Mouse (Mus musculus): Measurements from ENCODE around the gene Notch3.
"Not testable (repeated sequence)": the region's sequence is repeated elsewhere in the genome, so short reads cannot be mapped to it uniquely, and the experiment has no call there.

The Notch3 gene

DNA sequence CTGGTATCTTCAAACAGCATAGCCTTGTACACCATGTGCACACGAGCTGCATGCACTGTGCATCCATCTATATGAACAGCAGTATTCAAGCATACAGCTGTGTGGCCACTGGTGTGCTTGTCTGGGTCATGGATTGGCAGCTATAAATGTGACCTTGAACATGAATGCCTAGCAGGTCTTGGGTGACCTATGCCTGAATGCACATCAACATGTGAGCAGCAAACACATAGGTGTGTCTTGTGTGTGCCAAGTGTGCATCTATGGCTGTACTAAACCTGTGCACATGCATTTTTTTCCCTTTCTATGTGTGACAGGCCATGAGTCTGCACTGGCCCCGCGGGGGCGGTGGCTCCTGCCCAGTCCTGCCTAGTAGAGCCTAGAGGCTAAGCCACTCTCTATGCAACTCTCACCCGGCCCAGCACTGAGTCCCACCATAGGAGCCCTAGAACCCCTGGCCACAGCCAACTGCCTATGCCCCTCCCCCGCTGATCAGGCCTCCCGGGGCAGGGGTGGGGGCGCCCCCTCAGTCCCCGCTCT, 1.3 kb downstream of the Notch3 start:
- no peak for DNase-seq

DNA sequence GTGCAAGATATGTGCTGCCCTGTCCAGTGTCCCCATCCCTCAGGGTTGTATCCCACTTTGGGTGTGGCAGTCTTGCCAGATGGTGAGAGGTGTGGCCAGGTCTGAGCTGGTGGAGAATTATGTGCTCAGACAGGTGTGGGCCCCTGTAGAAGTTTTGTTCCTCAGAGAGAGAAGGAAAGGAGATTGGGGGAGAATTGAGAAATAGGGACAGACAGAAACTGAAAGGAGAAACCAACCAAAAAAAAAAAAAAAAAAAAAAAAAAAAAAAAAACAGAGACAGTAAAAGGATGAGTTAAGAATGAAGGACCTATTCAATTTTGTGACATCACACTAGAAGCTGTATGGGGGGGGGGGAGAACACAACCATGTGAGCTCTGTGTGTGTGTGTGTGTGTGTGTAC, 1.9 kb downstream of the Notch3 start:
- no peak for DNase-seq

DNA sequence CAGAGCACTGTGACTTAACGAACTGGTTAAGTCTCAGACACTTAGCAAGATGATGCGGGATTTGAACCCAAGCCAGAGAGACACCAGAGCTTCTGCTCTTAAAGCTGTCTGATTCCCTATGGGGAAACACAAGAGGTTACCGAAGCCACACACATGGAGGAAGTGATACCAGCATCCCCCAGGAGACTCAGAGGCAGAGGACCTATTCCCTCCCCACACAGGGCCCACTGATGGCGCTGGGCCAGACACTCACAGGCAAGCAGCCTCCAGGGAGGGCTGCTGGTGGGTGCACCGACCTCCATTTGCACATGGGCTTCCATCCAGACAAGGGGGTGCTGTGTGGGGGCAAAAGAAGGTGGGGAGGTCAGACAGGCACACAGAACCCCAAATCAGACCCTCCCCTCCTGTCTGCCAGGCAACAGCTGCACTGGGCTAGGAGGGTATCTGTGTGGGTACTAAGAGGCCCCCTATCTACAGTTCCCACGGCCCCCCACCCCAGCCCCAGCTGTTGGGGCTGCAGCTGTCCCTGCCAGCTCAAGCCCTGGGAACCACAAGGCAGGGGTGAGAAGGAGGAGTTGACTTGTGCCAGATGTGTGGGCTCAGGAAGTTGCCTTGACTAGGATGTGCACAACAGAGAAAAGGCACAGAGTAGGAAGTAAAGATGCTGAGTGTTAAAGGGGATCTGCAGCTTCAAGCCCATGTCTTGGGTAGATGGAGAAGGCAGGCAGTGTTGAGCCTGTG, 2.6 kb downstream of the Notch3 start:
- peak; percentile 37 to 53 for DNase-seq

DNA sequence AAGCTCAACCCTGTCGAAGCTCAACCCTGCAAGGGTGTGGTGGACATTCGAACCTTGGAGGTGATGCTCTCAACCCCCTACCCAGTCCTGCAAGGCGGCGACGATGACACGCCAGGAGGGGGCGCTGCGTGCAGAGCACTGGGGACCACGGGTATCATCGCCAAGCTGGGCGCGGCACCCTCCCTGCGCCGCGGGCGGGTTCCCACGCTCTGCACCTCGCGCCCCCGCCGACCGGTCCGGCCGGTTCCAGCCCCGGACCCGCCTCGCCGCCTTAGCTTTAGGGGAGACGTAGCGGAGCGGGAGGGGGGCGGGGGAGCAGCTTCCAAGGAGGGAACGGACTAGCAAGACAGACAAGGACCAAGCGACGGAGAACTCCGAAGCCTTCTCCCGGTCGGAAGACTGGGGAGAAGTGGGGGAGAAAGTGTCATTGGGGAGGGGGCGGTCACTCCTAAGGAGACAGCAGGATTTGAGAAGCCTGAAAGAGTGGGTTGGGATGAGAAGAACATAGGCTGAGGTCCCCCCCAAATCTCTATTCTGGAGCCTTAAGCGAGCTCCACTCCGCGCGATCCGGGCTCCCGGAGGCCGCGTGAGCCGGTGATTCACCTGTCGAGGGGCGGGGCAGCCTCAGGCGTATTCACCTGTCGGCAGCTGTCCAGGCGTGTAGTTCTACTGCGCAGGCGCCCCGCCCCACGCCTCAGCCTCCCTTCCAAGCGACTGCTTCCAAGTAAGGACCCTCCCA, 4.4 kb downstream of the Notch3 start:
- DNase-seq, result peak; percentile 26 to 56

DNA sequence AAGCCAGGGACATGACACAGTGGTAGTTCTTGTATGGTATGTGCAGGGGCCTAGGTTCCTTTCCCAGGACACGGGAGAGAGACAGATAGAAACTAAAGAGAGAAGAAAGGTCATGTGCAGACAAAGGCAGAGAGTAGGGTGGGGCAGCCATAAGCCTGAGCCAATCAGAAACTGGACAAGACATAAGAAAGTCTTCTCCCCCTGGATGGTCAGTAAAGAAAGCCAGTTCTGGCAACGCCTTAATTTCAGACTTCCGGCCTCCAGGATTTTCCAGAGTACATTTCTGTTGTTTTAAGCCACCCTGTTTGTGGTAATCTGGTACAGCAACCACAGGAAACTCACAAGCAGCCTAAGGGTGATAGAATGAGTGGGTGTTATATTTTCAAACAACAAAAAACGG, 5.8 kb downstream of the Notch3 start:
- no peak for DNase-seq

DNA sequence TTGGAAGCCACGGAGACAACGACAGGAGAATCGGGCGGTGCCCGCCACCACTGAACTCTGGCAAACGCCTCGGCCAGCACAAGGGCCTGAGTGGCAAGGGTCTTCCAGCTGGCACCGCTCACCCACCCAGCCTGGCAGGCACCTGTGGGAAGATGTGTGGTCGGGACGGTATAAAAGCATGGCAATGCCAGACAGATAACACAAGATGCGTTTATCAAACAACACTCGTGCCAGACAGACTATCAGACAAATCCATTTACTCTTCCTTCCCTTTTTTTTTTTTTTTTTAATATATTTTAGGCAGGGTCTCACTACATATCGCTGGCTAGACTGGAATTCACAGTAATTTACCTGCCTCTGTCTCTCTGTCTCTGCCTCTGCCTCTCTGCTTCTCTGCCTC, 7.8 kb downstream of the Notch3 start:
- no peak for DNase-seq

DNA sequence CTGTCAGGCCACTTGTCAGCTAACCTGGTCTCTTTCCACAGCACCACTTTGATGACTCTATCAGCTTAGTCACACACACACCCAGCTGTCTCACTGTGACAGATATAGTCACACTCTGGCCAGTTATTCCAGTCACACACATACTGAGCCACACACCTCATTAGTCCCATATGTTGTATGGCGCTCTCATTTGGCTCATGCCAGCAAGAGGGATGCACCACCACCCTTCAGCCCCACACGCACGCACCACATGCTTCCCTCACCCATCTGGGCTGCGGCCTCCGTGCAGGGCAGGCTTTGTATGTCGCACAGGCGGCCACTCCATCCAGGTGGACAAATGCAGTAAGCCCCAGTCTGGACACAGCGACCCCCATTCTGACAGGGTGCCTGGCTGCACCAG, 19.9 kb downstream of the Notch3 start:
- DNase-seq, result no peak

DNA sequence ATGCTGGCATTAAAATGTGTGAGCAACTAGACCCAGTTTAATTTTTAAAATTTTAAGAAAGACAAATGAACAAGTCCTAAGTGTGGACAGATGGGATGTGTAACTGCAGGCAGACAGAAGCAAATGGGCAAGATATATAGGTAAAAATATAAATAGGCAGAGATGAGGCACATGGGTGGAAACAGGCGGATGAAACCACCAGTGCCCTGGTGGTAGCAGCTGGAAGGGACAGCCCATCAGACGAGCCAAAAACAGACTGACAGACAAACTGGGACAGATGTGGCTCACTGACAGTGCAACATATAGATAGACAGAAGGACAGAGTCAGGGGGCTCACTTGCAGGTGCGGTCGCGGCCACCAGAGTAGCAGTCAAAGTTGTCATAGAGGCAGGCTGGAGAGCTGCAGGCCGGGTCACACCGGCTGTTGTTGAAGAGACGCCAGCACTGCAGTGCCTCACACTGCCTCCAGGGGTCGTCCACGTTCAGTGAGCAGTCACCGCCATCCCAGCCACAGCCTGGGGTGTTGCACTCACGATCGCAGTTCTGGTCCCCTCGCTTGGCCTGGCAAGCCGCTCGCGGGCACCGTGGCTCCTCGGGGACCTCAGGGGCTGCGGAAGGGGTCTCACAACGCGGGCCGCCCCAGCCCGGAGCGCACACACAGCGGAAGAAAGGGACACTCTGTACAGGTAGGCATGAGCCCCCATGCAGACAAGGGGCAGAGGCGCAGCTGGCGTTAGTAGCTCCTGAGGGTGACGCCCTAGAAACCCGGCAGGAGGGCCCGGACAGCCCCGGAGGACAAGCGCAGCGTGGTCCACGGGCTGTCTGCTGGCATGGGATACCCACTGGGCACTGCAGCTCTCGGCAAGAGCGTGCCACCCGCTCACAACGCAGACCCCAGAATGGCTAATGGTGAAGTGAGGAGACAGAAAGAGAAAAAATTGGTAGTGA, 23.5 kb downstream of the Notch3 start:
- peak; percentile 57 to 81 for DNase-seq

DNA sequence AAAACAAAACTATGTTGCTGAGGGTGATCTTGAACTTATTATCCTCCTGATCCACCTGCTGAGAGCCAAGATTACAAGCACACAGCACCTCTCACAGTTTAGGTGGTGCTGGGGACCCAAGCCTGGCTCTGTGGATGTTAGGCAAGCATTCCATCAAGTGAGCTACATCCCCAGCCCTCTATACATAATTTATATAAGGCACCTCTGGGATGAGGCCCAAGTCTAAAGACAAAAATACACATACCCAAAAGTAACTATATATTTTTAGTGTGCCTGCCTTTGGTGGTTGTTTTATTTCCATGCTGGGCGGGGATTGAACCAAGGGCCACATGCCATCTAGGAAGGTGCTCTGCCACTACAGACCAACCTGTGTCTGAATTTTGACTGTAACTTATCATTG, 24.4 kb downstream of the Notch3 start:
- DNase-seq, result no peak

DNA sequence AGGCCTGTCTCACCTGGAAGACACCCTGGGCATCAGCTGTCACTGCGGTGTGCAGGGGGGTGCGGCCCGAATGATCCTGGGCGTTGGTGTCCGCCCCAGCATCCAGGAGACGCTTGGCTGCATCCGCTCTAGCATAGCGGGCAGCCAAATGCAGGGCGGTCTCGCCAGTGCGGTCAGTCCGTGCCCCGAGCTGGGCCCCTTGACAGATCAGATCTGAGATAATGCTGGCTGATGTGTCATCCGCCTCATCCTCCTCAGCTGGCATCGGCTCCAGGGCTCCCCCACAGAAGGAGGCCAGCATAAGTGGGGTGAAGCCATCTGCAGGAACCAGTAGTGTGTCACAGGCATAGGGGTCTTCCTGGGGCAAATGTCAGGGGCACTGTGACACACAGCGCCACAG, 33.3 kb downstream of the Notch3 start:
- no peak for DNase-seq

DNA sequence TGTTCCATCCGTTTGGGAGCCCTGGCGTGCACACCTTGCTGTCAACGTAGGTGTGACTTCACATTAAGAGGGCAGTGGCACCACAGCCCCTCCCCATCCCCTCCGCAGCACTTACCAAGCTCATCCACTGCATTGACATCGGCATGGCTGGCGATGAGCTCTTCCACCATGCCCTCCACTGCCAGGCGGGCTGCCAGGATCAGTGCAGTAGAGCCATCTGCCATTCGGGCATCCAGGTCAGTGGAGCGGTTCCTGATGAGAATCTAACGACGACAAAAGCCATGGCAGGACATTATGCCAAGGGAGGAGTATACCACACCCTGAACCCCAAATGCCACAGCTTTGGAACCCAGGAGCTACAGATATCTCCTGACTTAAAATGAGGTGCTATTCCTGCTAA, 34.6 kb downstream of the Notch3 start:
- DNase-seq, result no peak

DNA sequence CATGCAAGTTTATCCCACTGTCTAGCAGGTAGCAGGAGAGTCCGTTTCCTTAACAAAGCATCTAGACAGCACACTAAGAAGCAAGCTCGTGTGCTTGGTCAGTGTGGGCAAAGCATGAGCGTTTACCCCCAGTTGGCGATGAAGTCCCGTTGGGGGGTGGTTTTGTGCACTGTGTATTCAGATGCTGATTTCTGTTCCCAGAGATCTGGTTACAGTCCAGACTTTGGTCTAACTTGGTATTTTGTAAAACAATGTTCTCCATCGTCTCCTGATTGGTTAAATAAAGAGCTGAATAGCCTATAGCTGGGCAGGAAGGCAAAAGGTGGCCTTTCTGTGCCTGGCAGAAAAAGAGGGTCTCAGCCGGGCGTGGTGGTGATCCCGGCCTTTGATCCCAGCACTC, 36.1 kb downstream of the Notch3 start:
- no peak for DNase-seq

DNA sequence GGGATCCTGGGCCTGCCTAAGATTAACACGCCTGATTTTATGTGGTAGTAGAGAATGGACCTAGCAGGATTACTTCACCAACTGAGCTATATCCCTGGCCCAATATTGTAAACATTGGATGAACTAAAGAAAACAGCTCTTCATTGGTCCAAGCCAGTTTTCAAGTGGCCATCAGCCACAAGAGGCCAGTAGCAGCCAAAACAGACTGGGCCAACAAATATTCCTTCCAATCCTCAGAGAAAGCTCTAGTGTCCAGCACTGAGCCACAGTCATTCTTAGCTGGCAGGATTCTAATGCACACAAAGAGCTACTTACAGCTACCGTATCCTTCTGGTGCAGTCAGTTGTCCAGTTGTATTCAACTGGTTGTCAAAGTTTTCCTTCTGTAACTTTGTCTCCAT, 39.5 kb downstream of the Notch3 start:
- no peak for DNase-seq

DNA sequence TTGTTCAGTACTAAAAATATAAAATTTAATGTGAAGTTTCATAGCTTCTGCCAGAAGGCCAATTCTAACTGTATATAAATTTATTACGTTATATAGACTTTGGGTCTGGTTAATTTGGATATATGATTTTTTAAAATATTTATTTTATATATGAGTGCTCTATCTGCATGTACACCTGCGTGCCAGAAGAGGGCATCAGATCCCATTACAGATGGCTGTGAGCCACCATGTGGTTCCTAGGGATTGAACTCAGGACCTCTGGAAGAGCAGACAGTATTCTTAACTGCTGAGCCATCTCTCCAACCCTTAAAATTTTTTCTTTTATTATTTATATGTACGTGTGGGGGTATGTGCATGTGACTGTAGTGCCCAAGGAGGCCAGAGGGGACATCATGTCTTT, 41.2 kb downstream of the Notch3 start:
- no peak for DNase-seq

DNA sequence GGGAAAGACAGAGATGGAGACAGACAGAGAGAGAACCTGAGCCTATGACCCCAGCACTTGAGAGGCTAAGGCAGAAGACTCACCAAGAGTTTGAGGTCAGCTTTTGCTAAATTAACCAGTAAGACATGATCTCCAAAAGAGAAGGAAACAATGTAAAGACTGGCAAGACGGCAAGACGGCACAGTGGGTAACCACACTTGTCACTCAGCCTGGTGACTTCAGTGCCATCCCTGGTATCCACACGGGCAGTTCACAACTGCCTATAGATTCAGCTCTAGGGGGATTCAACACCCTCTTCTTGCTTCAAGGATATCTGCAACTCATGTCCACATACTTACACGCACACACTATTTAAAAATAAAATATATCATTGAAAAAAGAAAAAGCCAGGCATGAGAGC, 43.1 kb downstream of the Notch3 start:
- no peak for DNase-seq

DNA sequence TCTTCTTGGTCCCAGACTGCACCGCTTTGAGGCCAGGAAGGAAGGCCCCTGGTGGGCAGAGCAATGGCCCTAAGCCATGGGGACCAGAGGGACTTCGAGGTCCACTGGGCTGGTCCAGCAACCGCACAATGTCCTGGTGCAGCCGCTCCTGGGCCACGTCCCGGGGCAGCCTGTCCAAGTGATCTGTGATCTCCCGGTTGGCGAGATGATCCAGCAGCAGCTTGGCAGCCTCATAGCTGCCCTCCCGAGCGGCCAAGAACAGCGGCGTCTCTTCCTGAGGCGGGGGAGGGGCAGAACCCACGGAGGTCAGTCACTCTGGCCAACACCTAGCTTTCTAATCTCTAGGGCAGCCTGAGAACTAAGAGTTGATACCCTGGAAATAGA, 44.1 kb downstream of the Notch3 start:
- no peak for DNase-seq

DNA sequence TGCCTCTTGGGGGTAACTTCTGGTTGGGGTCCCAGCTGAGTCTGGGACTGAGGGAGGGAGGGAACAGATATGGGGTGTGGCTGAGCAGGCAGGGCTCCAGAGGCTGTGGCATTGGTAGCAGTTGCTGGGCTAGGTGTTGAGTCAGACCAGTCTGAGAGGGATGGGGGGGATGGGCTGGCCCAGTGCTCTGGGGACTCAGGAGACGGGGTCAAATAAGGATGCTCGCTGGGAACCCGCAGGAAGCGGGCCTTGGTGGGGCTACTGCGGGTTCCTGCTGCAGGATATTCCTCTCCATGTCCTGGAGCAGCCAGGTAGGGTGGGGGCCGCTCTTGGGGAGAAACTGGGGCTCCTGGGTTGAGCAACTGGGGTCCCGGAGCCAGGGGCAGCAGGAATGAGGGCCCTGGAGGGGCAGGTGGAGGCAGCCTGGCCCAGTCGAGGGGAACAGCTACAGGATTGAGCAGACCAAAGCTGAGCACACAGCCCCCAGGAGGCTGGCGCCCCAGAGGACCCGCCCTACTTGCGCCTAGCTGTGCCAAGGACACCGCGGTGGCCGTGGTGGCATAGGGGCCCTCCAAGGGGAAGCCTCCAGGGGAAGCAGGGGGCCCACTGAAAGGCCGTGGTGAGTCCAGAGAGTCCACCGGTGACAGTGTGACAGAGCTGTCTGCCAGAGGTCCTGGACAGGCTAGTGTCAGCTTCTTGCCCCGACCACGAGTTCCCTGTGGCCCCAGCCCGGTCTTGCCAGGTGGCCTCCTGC, 44.6 kb downstream of the Notch3 start:
- no peak for DNase-seq

DNA sequence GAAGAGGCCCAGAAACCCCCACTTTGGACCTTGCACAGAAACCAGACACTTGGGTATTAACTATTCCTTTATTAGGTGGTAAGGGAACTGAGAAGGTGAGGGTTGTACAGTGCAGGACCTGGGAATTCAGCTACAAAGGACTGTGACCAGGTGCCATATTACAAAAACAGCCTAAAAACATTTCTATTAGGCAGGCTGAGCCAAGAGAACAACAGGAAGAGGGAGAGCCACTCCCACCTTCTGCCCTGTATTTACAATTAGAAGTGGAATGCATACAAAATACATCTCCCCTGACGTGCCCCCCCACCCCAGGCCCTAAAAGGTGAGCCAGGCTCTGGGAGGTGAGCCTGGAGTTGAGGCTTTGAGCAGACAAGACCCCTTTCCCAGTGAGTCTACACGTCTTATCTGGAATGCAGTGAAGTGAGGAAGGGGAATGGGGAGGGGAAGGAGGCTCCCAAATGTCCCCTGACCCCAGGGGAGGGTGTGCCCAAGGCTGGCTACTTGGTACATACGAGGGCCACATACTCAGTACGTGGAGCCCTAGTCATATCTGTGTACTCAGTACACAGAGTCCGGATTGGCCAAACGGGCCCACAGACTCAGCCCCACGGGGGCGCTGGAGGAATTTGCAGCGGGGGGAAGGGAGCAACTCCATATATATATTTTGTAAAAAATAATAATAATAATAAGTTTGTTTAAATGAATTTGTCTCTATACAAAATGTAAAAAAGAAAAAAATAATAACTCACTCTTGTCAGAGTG, 45.7 kb downstream of the Notch3 start:
- DNase-seq, result no peak

DNA sequence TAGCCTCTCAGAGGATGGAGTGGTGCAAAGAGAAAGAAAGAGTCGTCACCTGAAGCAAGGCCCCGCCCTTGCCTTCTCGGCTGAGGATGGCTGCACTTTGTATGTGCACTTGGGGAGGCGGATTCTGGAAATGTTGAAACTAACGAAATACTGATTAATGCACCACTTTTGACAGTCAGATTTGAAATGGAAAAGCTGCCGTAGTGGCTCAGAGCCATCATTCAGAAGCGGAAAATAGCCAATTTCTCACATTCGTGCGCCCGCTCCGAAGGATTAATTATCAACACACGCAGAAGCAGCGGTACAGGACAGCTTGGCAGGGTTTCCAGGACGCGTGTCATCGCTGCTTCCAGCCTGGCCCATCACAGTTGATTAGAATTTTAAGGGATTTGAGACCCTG, 47.5 kb downstream of the Notch3 start:
- no peak for DNase-seq

DNA sequence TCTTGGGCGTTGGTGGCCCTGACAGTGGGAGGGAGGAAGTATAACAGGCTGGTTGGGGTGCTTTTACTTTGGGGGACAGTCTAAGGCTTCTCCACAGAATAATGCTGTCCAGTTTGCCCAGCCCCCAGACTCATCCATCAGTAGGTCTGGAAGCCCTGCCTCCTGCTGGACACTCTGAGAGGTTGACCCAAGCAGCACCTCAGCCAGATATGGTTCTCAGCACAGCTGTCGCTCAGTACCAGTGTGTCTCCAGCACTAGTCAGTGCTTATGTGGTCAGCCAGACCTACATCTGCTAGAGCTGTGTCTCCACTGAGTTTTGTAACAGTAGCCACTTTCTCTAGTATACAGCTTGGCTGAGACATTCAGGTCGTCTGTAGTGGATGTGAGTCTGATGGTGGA, 48.2 kb downstream of the Notch3 start:
- no peak for DNase-seq

DNA sequence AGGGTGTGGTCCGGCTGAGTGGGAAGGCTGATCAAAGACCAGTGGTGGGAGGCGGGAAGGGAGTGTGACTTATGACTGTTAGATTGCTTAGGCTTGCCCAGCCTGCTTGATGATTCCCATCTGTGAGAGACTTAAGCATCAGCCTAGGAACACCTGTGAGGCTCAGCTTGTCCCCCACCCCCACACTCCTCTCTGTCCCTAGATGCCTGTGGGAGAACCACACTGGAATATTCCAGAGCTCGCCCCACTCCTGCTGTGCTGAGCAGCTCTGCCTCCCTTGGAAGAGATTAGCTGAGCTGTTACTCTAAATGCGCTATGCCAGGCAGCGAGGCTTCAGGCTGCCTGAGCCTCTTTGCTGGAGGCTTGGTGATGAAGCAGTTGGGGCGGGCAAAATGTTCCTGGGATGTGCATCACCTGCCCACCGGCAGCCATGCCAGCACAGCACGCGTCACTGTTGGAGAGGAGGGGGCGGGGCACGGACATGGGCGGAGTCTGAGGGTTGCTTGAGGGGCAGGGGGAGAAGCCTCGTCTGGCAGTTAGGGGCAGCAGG, 48.7 kb downstream of the Notch3 start:
- DNase-seq, result not testable (repeated sequence)

All from spleen, adult 18-20 months (tissue).